Mouse (Mus musculus): ENCODE measurements around the gene H6pd. TPM values are rescaled to one million over a fixed set of nuclear protein-coding genes. Genes with fewer than 3 reads are reported as not detected.

H6pd gene
- polyA plus RNA-seq, 1 experiment from 2014 or later = 22.2 TPM

- Histone ChIP-seq H3K9ac (no peak overlapping the region), H3K4me1 (replicated peaks) (peaks cover 53% of the 10 kb centered on the region), H3K4me3 (replicated peaks) (no peak overlapping the region), H3K36me3 (no peaks in the 10 kb centered on the region), H3K27ac (no peak overlapping the region), H3K4me2 (replicated peaks) (no peak overlapping the region), H3K9me3 (no peaks in the 10 kb centered on the region), H3K27me3 (replicated peaks) (no peaks in the 10 kb centered on the region)
- no peak for ATAC-seq
- 89% methylated on average over 10 of the region's 10 CpGs for WGBS
Measured at GRCm38 (mm10) chr4:150005231-150005630, 3.6 kb downstream of the H6pd start.

GRCm38 (mm10) chr4:150003641-150004040 lies 5.2 kb downstream of the H6pd start:
- H3K36me3 ChIP-seq = no peaks in the 10 kb centered on the region
- H3K27me3 ChIP-seq (replicated peaks) = no peaks in the 10 kb centered on the region
- no peak overlapping the region for H3K4me2 ChIP-seq (replicated peaks)
- 50% methylated on average over 4 of the region's 4 CpGs for WGBS
- peak overlapping the region; percentile 78 for H3K27ac ChIP-seq
- H3K9me3 ChIP-seq = no peaks in the 10 kb centered on the region
- no peak overlapping the region for H3K4me3 ChIP-seq (replicated peaks)
- H3K4me1 ChIP-seq (replicated peaks) = peaks cover 56% of the 10 kb centered on the region
- ATAC-seq = no peak
- H3K9ac ChIP-seq = no peak overlapping the region

GRCm38 (mm10) chr4:150003021-150003580 lies 5.7 kb downstream of the H6pd start:
- Histone ChIP-seq H3K4me3 (replicated peaks) (peak overlapping the region; percentile 25), H3K36me3 (no peaks in the 10 kb centered on the region), H3K9ac (no peak overlapping the region), H3K27me3 (replicated peaks) (no peaks in the 10 kb centered on the region), H3K27ac (peak overlapping the region; percentile 78), H3K9me3 (no peaks in the 10 kb centered on the region), H3K4me1 (replicated peaks) (peaks cover 60% of the 10 kb centered on the region), H3K4me2 (replicated peaks) (peak overlapping the region; percentile 50)
- WGBS = 17% methylated on average over 7 of the region's 7 CpGs
- ATAC-seq = peak; percentile 70

- peak; percentile 36 for ATAC-seq
- H3K27ac ChIP-seq = peak overlapping the region; percentile 78
- peak overlapping the region; percentile 25 for H3K4me3 ChIP-seq (replicated peaks)
- H3K4me2 ChIP-seq (replicated peaks) = peak overlapping the region; percentile 50
- no peaks in the 10 kb centered on the region for H3K36me3 ChIP-seq
- H3K4me1 ChIP-seq (replicated peaks) = peaks cover 56% of the 10 kb centered on the region
- H3K27me3 ChIP-seq (replicated peaks) = no peaks in the 10 kb centered on the region
- 41% methylated on average over 12 of the region's 12 CpGs for WGBS
- no peaks in the 10 kb centered on the region for H3K9me3 ChIP-seq
- peak overlapping the region; percentile 17; the same call in 1 of the 2 replicates for H3K9ac ChIP-seq
Measured at GRCm38 (mm10) chr4:150002021-150002528, 6.7 kb downstream of the H6pd start.

- no peaks in the 10 kb centered on the region for H3K36me3 ChIP-seq
- no peaks in the 10 kb centered on the region for H3K9me3 ChIP-seq
- 41% methylated on average over 10 of the region's 10 CpGs for WGBS
- H3K4me1 ChIP-seq (replicated peaks) = peaks cover 56% of the 10 kb centered on the region
- no peak for ATAC-seq
- no peaks in the 10 kb centered on the region for H3K27me3 ChIP-seq (replicated peaks)
- peak overlapping the region; percentile 25 for H3K4me3 ChIP-seq (replicated peaks)
- H3K27ac ChIP-seq = peak overlapping the region; percentile 78
- H3K9ac ChIP-seq = peak overlapping the region; percentile 17; the same call in 1 of the 2 replicates
- peak overlapping the region; percentile 50 for H3K4me2 ChIP-seq (replicated peaks)
Measured at GRCm38 (mm10) chr4:150001221-150001860, 7.5 kb downstream of the H6pd start.

GRCm38 (mm10) chr4:149999931-150000555 lies 8.8 kb downstream of the H6pd start:
- Histone ChIP-seq H3K9me3 (no peaks in the 10 kb centered on the region), H3K9ac (no peak overlapping the region), H3K27me3 (replicated peaks) (no peaks in the 10 kb centered on the region), H3K4me3 (replicated peaks) (no peak overlapping the region), H3K36me3 (peaks cover 4% of the 10 kb centered on the region; the same call in 1 of the 2 replicates), H3K4me2 (replicated peaks) (peak overlapping the region; percentile 50; the same call in 1 of the 2 replicates), H3K27ac (0 out of 2 replicates have a peak overlapping the region, but pooled peaks have one; percentile 13), H3K4me1 (replicated peaks) (peaks cover 61% of the 10 kb centered on the region)
- WGBS = 83% methylated on average over 15 of the region's 15 CpGs
- ATAC-seq = no peak

GRCm38 (mm10) chr4:149999510-149999900 lies 9.3 kb downstream of the H6pd start:
- peaks cover 61% of the 10 kb centered on the region for H3K4me1 ChIP-seq (replicated peaks)
- H3K27me3 ChIP-seq (replicated peaks) = no peaks in the 10 kb centered on the region
- no peak overlapping the region for H3K9ac ChIP-seq
- 83% methylated on average over 9 of the region's 9 CpGs for WGBS
- H3K4me3 ChIP-seq (replicated peaks) = no peak overlapping the region
- no peak overlapping the region for H3K27ac ChIP-seq
- H3K9me3 ChIP-seq = no peaks in the 10 kb centered on the region
- no peak for ATAC-seq
- peaks cover 4% of the 10 kb centered on the region; the same call in 1 of the 2 replicates for H3K36me3 ChIP-seq
- H3K4me2 ChIP-seq (replicated peaks) = no peak overlapping the region

- H3K27me3 ChIP-seq (replicated peaks) = no peaks in the 10 kb centered on the region
- H3K4me3 ChIP-seq (replicated peaks) = no peak overlapping the region
- H3K36me3 ChIP-seq = peaks cover 4% of the 10 kb centered on the region; the same call in 1 of the 2 replicates
- no peak overlapping the region for H3K27ac ChIP-seq
- no peaks in the 10 kb centered on the region for H3K9me3 ChIP-seq
- no peak overlapping the region for H3K9ac ChIP-seq
- no peak overlapping the region for H3K4me2 ChIP-seq (replicated peaks)
- peaks cover 61% of the 10 kb centered on the region for H3K4me1 ChIP-seq (replicated peaks)
- 83% methylated on average over 14 of the region's 14 CpGs for WGBS
- ATAC-seq = no peak
Measured at GRCm38 (mm10) chr4:149998786-149999509, 9.9 kb downstream of the H6pd start.

GRCm38 (mm10) chr4:149997999-149998398 lies 10.8 kb downstream of the H6pd start:
- Histone ChIP-seq H3K27me3 (replicated peaks) (no peaks in the 10 kb centered on the region), H3K9me3 (no peaks in the 10 kb centered on the region), H3K4me2 (replicated peaks) (0 out of 2 replicates have a peak overlapping the region, but pooled peaks have one; percentile 3), H3K36me3 (peaks cover 4% of the 10 kb centered on the region; the same call in 1 of the 2 replicates), H3K4me1 (replicated peaks) (peaks cover 52% of the 10 kb centered on the region), H3K4me3 (replicated peaks) (no peak overlapping the region), H3K9ac (0 out of 2 replicates have a peak overlapping the region, but pooled peaks have one; percentile 20), H3K27ac (no peak overlapping the region)
- no peak for ATAC-seq
- 58% methylated on average over 10 of the region's 10 CpGs for WGBS

- Histone ChIP-seq H3K4me3 (replicated peaks) (no peak overlapping the region), H3K9me3 (no peaks in the 10 kb centered on the region), H3K36me3 (peaks cover 4% of the 10 kb centered on the region; the same call in 1 of the 2 replicates), H3K27ac (no peak overlapping the region), H3K4me2 (replicated peaks) (no peak overlapping the region), H3K4me1 (replicated peaks) (peaks cover 43% of the 10 kb centered on the region), H3K27me3 (replicated peaks) (no peaks in the 10 kb centered on the region), H3K9ac (no peak overlapping the region)
- no peak for ATAC-seq
- 69% methylated on average over 7 of the region's 7 CpGs for WGBS
Measured at GRCm38 (mm10) chr4:149996440-149996839, 12.4 kb downstream of the H6pd start.

GRCm38 (mm10) chr4:149995911-149996310 lies 12.9 kb downstream of the H6pd start:
- WGBS = 87% methylated on average over 7 of the region's 7 CpGs
- no peak overlapping the region for H3K4me3 ChIP-seq (replicated peaks)
- no peak overlapping the region for H3K27ac ChIP-seq
- no peaks in the 10 kb centered on the region for H3K9me3 ChIP-seq
- no peak overlapping the region for H3K9ac ChIP-seq
- no peak for ATAC-seq
- H3K27me3 ChIP-seq (replicated peaks) = no peaks in the 10 kb centered on the region
- H3K36me3 ChIP-seq = peaks cover 4% of the 10 kb centered on the region; the same call in 1 of the 2 replicates
- no peak overlapping the region for H3K4me2 ChIP-seq (replicated peaks)
- H3K4me1 ChIP-seq (replicated peaks) = peaks cover 43% of the 10 kb centered on the region

GRCm38 (mm10) chr4:149994218-149994617 lies 14.6 kb downstream of the H6pd start:
- 93% methylated on average over 10 of the region's 10 CpGs for WGBS

More at GRCm38 (mm10) chr4:149994218-149994617, 14.6 kb downstream of the H6pd start:
- Histone ChIP-seq H3K27me3 (replicated peaks) (no peaks in the 10 kb centered on the region), H3K4me3 (replicated peaks) (no peak overlapping the region), H3K27ac (no peak overlapping the region), H3K4me1 (replicated peaks) (peaks cover 36% of the 10 kb centered on the region), H3K4me2 (replicated peaks) (no peak overlapping the region), H3K9ac (no peak overlapping the region), H3K36me3 (peaks cover 4% of the 10 kb centered on the region; the same call in 1 of the 2 replicates), H3K9me3 (no peaks in the 10 kb centered on the region)
- ATAC-seq = no peak
